Mouse (Mus musculus) bone marrow macrophage, adult 2 months (primary cell): ENCODE data around the gene Arhgap44. TPM values are rescaled to one million over a fixed set of nuclear protein-coding genes. Genes with fewer than 3 reads are reported as not detected.

ENCODE experiments used
- H3K27ac ChIP-seq: 2 replicates; pipeline ENCODE4 v1.5.1; 2012; ENCODE audit warnings: low read depth, low read length; ENCODE audit not compliant: insufficient read depth
- H3K4me1 ChIP-seq: 2 replicates; pipeline ENCODE4 v1.6.1; 2012; ENCODE audit warnings: low read length; ENCODE audit not compliant: control insufficient read depth, insufficient read depth
- H3K4me3 ChIP-seq: 2 replicates; pipeline ENCODE4 v1.5.1; 2012; ENCODE audit warnings: mild to moderate bottlenecking, low read length, moderate library complexity; ENCODE audit not compliant: insufficient read depth
- CTCF ChIP-seq: IDR thresholded peaks from 2 replicates; pipeline ENCODE4 v1.5.1; 2012; ENCODE audit warnings: low read depth, mild to moderate bottlenecking, low read length, moderate library complexity
- POLR2A ChIP-seq: IDR thresholded peaks from 2 replicates; pipeline ENCODE4 v1.6.1; 2012; ENCODE audit warnings: mild to moderate bottlenecking, low read depth, low read length, borderline replicate concordance
- polyA plus RNA-seq: library from polyadenylated mRNA; stranded (reverse); fragments of >200 nt; gene quantifications from 2 replicates; pipeline ENCODE4 v1.2.4, GENCODE M21; 2012; ENCODE audit not compliant: missing spikeins, insufficient read depth, insufficient read length

The Arhgap44 gene
- polyA plus RNA-seq, 1 experiment, result not detected

DNA sequence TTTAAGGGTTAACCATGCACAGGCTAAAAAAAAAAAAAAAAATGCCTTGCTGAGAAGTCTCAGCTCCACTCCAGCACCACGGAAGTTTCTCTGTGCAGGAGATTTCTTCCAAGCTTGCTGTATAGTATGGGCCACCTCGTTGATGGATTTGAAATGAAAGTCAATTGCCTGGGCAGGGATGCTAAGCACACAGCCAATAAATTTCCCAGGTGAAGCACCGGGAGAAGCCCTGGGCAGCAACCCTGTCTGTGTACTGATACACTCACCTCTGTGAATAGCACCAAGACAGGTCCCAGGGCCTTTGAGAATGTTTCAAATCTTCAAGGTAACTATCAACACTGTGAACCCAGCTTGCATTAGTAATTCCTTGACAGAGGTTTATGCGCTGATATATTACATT lies 50.7 kb downstream of the Arhgap44 start:
- no peaks in the 10 kb centered on the region for H3K4me1 ChIP-seq
- H3K4me3 ChIP-seq, result no peak overlapping the region
- no peak for TF ChIP-seq POLR2A
- H3K27ac ChIP-seq, result no peak overlapping the region

DNA sequence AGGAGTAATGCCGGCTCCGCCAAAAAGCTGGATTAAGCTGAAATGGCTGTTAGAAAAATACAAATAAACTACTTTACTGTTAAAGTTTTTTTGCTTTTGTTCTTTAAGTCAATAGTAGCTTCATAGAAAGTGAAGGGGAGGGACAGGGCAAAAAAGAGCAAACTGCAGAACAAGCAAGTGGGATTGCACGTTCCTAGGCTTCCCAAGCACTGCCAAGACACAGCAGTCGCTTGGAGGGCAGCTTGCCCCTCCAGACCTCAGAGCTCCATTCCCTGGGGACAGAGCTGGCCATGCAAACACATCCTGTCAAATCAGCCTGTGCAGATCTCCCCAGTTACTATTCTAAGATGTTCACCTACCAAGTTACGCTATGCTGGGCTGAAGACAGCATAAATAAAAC lies 51.1 kb downstream of the Arhgap44 start:
- no peak overlapping the region for H3K27ac ChIP-seq
- TF ChIP-seq CTCF (no peak), POLR2A (no peak)
- no peak overlapping the region for H3K4me3 ChIP-seq
- no peaks in the 10 kb centered on the region for H3K4me1 ChIP-seq

DNA sequence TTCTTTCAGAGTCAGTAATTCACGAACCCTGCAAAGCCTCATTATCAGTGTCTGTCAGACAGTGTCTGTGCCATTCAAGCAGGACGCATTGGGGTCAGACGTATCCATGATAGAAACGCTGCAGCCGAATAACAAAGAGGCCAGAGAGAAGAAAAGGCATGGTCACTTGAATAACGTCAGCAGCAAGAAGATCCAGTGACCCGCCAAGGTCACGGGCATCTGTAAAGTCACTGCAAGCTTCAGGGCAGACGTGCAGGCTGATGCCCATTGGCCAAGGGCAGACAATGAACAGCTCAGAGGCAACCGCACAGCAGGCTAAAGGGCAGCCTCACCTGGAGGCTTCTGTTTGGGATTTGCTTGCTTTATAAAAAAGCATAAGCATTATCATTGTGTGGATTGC lies 52.7 kb downstream of the Arhgap44 start:
- no peaks in the 10 kb centered on the region for H3K4me1 ChIP-seq
- no peak overlapping the region for H3K4me3 ChIP-seq
- H3K27ac ChIP-seq, result no peak overlapping the region
- TF ChIP-seq CTCF (no peak), POLR2A (no peak)

DNA sequence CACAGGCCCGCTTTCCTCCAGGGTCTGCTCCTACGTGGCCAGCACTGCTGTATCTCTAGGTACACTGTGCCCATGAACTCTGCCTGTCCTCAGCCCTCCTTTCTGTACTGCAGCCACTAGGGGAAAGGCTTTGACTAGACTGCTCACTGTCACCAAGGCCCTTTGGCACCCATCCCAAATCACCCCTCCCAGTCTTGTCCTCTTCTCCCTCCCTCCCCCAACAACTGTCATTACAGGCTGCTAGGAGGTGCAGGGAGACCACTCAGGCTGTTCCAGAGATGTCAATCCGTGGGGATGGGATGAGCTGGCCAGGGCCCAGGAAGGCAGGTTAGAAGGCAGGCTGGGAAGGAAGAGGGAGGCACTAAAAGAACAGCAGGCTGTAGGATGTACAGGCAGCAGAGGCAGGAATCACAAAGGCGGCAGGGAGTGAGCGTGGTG lies 55.0 kb downstream of the Arhgap44 start:
- no peak overlapping the region for H3K27ac ChIP-seq
- no peak overlapping the region for H3K4me3 ChIP-seq
- H3K4me1 ChIP-seq, result no peaks in the 10 kb centered on the region
- TF ChIP-seq CTCF, result no peak
- no peak for TF ChIP-seq POLR2A

DNA sequence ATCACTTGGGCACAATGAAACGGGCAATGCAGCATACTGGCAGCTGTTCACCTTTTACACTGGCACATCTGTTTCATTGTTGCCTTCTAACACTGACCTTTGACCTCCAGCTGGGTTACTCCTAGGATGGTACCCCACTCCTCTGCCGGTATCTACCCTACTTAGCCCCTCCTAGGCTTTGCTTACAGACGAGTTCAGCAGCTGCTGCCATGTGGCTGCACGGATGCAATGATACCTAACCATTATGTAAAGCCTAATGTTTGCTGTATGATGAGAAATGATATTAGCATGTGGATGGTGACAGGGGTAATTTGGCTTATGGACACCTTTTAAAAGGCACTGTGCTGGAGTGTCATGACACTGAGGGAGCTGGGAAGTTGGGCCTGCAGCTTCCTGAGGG lies 55.6 kb downstream of the Arhgap44 start:
- Histone ChIP-seq H3K4me3 (no peak overlapping the region), H3K4me1 (no peaks in the 10 kb centered on the region), H3K27ac (no peak overlapping the region)
- TF ChIP-seq CTCF, result no peak
- no peak for TF ChIP-seq POLR2A

DNA sequence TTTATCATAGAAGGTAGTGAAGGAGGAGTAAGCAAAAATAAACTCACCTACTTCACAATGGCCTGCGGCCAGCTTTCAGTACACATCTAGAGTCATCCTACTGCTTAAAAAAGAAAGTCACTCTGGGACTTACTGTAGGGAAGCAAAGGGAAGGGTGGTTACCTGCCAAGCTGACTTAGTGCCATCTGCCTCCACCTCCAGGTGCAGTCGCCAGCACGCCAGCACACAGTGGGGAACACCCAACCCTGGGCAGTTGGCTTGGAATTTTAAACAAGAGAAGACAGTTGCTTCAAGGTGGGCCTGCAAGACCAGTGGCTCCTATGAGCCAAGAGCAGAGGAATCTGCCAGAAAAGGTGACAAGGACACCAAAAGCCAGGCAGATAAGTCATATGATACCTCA lies 58.7 kb downstream of the Arhgap44 start:
- H3K4me1 ChIP-seq, result no peaks in the 10 kb centered on the region
- no peak overlapping the region for H3K27ac ChIP-seq
- no peak overlapping the region for H3K4me3 ChIP-seq
- TF ChIP-seq CTCF, result no peak
- TF ChIP-seq POLR2A, result no peak

DNA sequence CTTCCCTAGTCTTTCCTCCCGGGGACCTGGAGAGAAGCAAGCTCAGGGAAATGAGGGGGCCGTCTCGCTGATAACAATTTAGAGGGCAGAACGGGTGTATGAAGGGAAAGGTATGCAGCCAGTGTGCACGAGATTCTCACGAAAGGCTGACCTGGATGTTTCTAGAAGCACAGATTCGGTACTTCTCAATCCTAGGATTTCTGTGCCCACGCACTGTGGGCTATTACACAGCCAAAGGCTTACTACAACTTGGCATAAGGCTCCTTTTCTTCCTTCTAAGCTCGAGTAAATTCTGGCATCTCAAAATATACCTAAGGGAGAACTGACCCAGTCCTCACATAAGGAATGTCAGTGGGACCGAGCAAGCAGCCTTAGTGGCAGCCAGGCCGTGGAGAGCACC lies 61.6 kb downstream of the Arhgap44 start:
- TF ChIP-seq POLR2A (no peak), CTCF (no peak)
- no peak overlapping the region for H3K27ac ChIP-seq
- no peaks in the 10 kb centered on the region for H3K4me1 ChIP-seq
- H3K4me3 ChIP-seq, result no peak overlapping the region

DNA sequence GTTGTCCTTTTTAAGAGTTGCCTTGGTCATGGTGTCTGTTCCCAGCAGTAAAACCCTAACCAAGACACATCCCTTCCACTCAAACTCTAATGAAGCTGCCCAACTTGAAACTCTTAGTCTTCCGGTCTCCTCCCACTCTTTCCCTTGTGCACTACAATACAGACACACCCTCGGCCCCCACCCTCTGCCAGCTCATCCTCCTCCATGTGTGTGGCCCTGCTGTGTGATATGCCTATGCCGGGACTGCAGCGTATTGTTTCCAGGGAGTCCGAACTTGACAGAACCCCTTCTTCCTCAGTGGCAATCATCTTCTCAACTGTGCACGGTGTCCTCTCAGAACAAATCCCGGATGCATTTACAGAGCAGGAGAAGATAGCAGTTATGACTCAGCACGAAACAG lies 62.7 kb downstream of the Arhgap44 start:
- TF ChIP-seq POLR2A (no peak), CTCF (no peak)
- H3K4me1 ChIP-seq, result no peaks in the 10 kb centered on the region
- no peak overlapping the region for H3K4me3 ChIP-seq
- H3K27ac ChIP-seq, result no peak overlapping the region

DNA sequence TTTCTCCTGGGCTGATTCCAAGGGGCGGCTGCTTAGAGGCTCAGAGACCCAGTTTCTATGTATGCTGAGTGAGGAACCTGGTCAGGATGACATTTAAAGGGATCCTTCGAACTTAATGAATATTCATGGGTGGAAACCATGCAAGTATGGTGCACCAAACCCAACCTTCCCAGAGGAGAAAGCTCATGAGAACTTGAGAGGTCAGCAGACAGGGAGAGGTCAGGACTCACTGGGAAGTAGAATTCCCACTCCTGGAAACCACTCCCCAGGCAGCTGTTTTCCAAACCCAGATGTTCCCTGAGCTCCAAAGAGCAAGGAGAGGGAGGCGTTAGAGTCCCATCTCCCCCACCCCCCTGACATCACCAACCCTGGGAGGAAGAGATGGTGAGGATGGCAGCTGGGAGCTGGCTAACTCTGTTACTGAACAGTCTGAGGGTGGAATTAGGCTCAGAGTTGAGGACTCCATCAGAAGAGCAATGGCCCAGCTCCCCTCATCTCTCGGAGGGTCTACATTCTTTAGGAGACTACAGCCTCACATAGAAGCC lies 65.2 kb downstream of the Arhgap44 start:
- TF ChIP-seq CTCF (no peak), POLR2A (no peak)
- no peak overlapping the region for H3K27ac ChIP-seq
- H3K4me1 ChIP-seq, result no peaks in the 10 kb centered on the region
- no peak overlapping the region for H3K4me3 ChIP-seq

DNA sequence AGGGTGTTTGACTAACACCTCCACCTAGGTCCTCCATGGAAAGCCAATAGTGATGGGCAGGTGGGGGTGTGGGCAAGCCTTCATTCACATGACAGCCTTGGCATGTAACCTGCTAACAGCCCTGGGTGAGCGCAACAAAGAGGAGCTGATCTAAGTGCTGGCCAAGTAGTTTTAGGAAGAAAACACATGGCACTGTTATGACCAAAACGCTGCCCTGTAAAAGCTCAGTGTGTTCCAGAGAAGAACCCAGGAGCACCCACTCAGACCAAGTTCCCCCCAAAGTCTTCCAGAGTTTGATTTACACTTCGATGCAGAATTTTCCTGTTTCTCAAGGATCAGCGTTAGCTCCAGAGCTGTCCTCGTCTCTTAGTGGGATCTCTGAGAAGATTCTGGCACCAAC lies 65.9 kb downstream of the Arhgap44 start:
- no peaks in the 10 kb centered on the region for H3K4me1 ChIP-seq
- H3K27ac ChIP-seq, result no peak overlapping the region
- no peak overlapping the region for H3K4me3 ChIP-seq
- TF ChIP-seq CTCF (no peak), POLR2A (no peak)

DNA sequence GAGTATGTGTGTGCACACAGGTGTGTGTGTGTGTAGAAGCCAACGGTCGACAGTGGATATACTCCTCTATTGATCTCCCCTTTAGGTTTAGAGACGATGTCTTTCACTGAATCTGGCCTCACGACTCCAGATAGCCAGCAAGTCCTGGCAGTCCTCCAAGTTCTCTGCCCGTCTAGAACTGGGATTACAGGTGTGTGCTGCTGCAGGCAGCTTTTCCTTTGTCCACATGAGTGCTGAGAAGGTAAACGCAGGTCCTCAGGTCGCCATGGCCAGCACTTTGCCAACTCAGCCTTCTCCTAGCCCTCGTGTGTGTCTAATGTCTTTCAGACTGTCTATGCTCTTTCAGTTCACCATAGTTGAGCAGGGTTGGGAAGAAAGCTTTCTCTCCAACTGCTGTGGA lies 69.9 kb downstream of the Arhgap44 start:
- Histone ChIP-seq H3K4me1 (peaks cover 14% of the 10 kb centered on the region), H3K4me3 (no peak overlapping the region), H3K27ac (no peak overlapping the region)
- TF ChIP-seq POLR2A (no peak), CTCF (no peak)
